Mouse (Mus musculus) heart, embryonic 15.5 days (tissue): ENCODE data around the gene Gpatch3. TPM values are rescaled to one million over a fixed set of nuclear protein-coding genes. Genes with fewer than 3 reads are reported as not detected.
A peak's percentile ranks its signal among the peaks of the same experiment; 100 is the strongest.

Source experiments
- ATAC-seq: fragments of 200-750 bp; cut with Nextera tagmentation; replicated peaks from 2 replicates; pipeline ENCODE4 v1.8.0; 2017; ENCODE audit warnings: low read depth, moderate TSS enrichment; ENCODE audit not compliant: insufficient number of reproducible peaks, insufficient read depth, low FRiP score
- H3K27ac ChIP-seq: fragments of 300-500 bp; sonication (generic); 2 replicates; pipeline ENCODE4 v1.5.1; 2015; ENCODE audit warnings: mild to moderate bottlenecking, inconsistent platforms
- H3K27me3 ChIP-seq: fragments of 300-500 bp; sonication (generic); 2 replicates; pipeline ENCODE4 v1.6.1; 2015; ENCODE audit warnings: inconsistent platforms
- H3K36me3 ChIP-seq: fragments of 300-500 bp; sonication (generic); 2 replicates; pipeline ENCODE4 v1.6.1; 2015; ENCODE audit warnings: mild to moderate bottlenecking, inconsistent platforms
- H3K4me1 ChIP-seq: fragments of 300-500 bp; sonication (generic); replicated peaks from 2 replicates; pipeline ENCODE4 v1.6.1; 2015; ENCODE audit warnings: inconsistent platforms
- H3K4me2 ChIP-seq: fragments of 300-500 bp; sonication (generic); 2 replicates; pipeline ENCODE4 v1.6.1; 2015; ENCODE audit warnings: inconsistent platforms, mild to moderate bottlenecking, moderate library complexity
- H3K4me3 ChIP-seq: fragments of 300-500 bp; sonication (generic); 2 replicates; pipeline ENCODE4 v1.5.1; 2015; ENCODE audit warnings: mild to moderate bottlenecking, inconsistent platforms
- H3K9ac ChIP-seq: fragments of 300-500 bp; sonication (generic); 2 replicates; pipeline ENCODE4 v1.6.1; 2015; ENCODE audit warnings: mild to moderate bottlenecking, inconsistent platforms
- H3K9me3 ChIP-seq: fragments of 300-500 bp; sonication (generic); replicated peaks from 2 replicates; pipeline ENCODE4 v1.6.1; 2016; ENCODE audit warnings: inconsistent platforms
- WGBS: fragments of 180-500 bp; shearing (Covaris S2); methylation state at CpG from one replicate; pipeline ENCODE4 v1.1.7; 2015; ENCODE audit warnings: mixed read lengths; 5-methylcytosine and 5-hydroxymethylcytosine counted together
- polyA plus RNA-seq: library from polyadenylated mRNA; unstranded; fragments of >200 nt; fragmentation: Nextera tagmentation; extraction: Ambion mirVana; gene quantifications from 2 replicates; pipeline ENCODE4 v1.2.1, GENCODE M21; 2015

Gpatch3 gene
- polyA plus RNA-seq, 1 experiment from 2014 or later = 3.8 TPM

GRCm38 (mm10) chr4:133622161-133622695, 47.7 kb downstream of the Gpatch3 start:
- ATAC-seq = no peak
- Histone ChIP-seq H3K36me3 (peaks cover 6% of the 10 kb centered on the region; the same call in 1 of the 2 replicates), H3K4me1 (peaks cover 17% of the 10 kb centered on the region), H3K4me3 (no peak overlapping the region), H3K9me3 (no peaks in the 10 kb centered on the region), H3K9ac (no peak overlapping the region), H3K27ac (no peak overlapping the region), H3K27me3 (no peaks in the 10 kb centered on the region), H3K4me2 (no peak overlapping the region)
- 67% methylated on average over 10 of the region's 11 CpGs for WGBS

GRCm38 (mm10) chr4:133624830-133625229, 50.3 kb downstream of the Gpatch3 start:
- no peak for ATAC-seq
- no peaks in the 10 kb centered on the region for H3K27me3 ChIP-seq
- H3K9ac ChIP-seq = no peak overlapping the region
- H3K9me3 ChIP-seq = no peaks in the 10 kb centered on the region
- H3K4me2 ChIP-seq = no peak overlapping the region
- H3K4me1 ChIP-seq = peaks cover 12% of the 10 kb centered on the region
- peak overlapping the region; percentile 64; the same call in 1 of the 2 replicates for H3K27ac ChIP-seq
- 79% methylated on average over 7 of the region's 7 CpGs for WGBS
- peaks cover 6% of the 10 kb centered on the region; the same call in 1 of the 2 replicates for H3K36me3 ChIP-seq
- H3K4me3 ChIP-seq = no peak overlapping the region

DNA sequence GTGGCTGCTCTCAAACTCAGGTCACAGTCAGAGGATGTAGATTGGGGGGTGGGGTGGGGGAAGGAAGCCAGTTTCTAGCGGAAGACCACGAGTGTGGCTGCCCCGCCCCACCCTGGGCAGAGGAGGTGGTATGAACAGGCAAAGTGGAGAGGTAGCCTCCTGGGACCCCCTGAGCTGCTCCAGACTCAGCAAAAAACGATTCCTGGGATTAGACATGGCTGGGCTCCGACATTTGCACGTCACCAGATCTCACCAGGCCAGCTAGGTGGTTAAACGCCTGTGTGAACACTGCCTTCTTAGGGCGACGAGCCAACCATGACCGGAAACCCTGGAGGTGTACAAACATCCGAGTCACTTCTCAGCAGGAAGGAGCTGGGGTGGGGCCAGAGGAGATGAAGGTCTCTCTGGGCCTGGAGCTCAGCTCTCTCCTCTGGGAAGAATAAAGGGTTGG, 51.1 kb downstream of the Gpatch3 start:
- no peaks in the 10 kb centered on the region for H3K27me3 ChIP-seq
- no peaks in the 10 kb centered on the region for H3K9me3 ChIP-seq
- H3K4me1 ChIP-seq = peaks cover 11% of the 10 kb centered on the region
- H3K4me3 ChIP-seq = no peak overlapping the region
- no peak overlapping the region for H3K9ac ChIP-seq
- H3K4me2 ChIP-seq = no peak overlapping the region
- H3K27ac ChIP-seq = peak overlapping the region; percentile 64
- peak; percentile 65; the same call in 1 of the 2 replicates for ATAC-seq
- 50% methylated on average over 11 of the region's 11 CpGs for WGBS
- H3K36me3 ChIP-seq = peaks cover 6% of the 10 kb centered on the region; the same call in 1 of the 2 replicates

DNA sequence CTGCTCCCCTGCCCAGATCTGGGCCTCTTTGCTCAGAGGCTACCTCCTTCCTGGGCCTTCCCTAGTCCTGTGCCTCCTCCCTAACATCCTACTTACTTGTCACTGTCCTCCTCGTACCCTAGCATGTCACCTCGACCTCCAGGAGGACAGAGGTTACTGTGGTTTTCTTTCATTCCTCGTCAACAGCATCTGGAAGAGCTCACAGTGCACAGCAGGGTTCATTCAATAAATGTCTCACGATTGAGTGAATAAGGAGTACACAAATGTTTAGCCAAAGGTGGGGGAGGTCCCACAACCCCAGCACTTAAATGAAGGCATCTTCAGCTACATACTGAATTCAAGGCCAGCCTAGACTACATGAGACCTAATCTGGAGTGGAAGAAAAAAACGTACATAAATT, 51.7 kb downstream of the Gpatch3 start:
- Histone ChIP-seq H3K9ac (no peak overlapping the region), H3K36me3 (peaks cover 6% of the 10 kb centered on the region; the same call in 1 of the 2 replicates), H3K4me2 (no peak overlapping the region), H3K27ac (peak overlapping the region; percentile 64), H3K4me3 (no peak overlapping the region), H3K27me3 (no peaks in the 10 kb centered on the region), H3K9me3 (no peaks in the 10 kb centered on the region), H3K4me1 (peaks cover 11% of the 10 kb centered on the region)
- ATAC-seq = no peak
- WGBS = 56% methylated on average over 5 of the region's 5 CpGs

GRCm38 (mm10) chr4:133626621-133627020, 52.1 kb downstream of the Gpatch3 start:
- H3K9me3 ChIP-seq = no peaks in the 10 kb centered on the region
- peak overlapping the region; percentile 64 for H3K27ac ChIP-seq
- no peaks in the 10 kb centered on the region for H3K27me3 ChIP-seq
- ATAC-seq = no peak
- H3K4me2 ChIP-seq = no peak overlapping the region
- no peak overlapping the region for H3K4me3 ChIP-seq
- no peak overlapping the region for H3K9ac ChIP-seq
- H3K4me1 ChIP-seq = peaks cover 15% of the 10 kb centered on the region; the same call in 1 of the 2 replicates
- WGBS = 85% methylated on average over 9 of the region's 9 CpGs
- H3K36me3 ChIP-seq = peaks cover 6% of the 10 kb centered on the region; the same call in 1 of the 2 replicates

- H3K9ac ChIP-seq = no peak overlapping the region
- H3K4me3 ChIP-seq = no peak overlapping the region
- H3K27me3 ChIP-seq = no peaks in the 10 kb centered on the region
- no peaks in the 10 kb centered on the region for H3K9me3 ChIP-seq
- no peak overlapping the region for H3K4me2 ChIP-seq
- H3K36me3 ChIP-seq = peaks cover 6% of the 10 kb centered on the region; the same call in 1 of the 2 replicates
- WGBS = 87% methylated on average over 14 of the region's 14 CpGs
- ATAC-seq = no peak
- no peak overlapping the region for H3K27ac ChIP-seq
- H3K4me1 ChIP-seq = peaks cover 19% of the 10 kb centered on the region
Observed at GRCm38 (mm10) chr4:133627039-133627438, 52.5 kb downstream of the Gpatch3 start.

DNA sequence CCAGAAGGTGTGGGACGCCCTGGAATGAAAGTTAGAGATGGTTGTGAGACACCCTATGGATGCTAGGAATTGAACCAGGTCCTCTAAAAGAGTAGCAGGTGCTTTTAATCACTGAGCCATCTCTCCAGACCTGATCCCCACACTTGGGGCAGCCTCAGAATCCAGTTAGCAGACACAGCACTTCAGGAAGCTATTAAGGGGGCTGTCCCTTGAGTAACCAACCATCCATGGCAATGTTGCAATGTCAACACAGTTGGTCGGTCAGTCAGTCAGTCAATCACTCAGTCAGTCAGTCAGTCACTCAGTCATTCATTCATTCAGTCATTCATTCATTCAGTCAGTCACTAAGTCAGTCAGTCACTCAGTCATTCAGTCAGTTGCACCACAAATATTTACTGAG, 54.0 kb downstream of the Gpatch3 start:
- Histone ChIP-seq H3K9ac (no peak overlapping the region), H3K9me3 (no peaks in the 10 kb centered on the region), H3K27me3 (no peaks in the 10 kb centered on the region), H3K36me3 (peaks cover 6% of the 10 kb centered on the region; the same call in 1 of the 2 replicates), H3K27ac (no peak overlapping the region), H3K4me1 (peaks cover 27% of the 10 kb centered on the region), H3K4me3 (no peak overlapping the region), H3K4me2 (no peak overlapping the region)
- WGBS = 80% methylated on average over 2 of the region's 2 CpGs
- no peak for ATAC-seq

DNA sequence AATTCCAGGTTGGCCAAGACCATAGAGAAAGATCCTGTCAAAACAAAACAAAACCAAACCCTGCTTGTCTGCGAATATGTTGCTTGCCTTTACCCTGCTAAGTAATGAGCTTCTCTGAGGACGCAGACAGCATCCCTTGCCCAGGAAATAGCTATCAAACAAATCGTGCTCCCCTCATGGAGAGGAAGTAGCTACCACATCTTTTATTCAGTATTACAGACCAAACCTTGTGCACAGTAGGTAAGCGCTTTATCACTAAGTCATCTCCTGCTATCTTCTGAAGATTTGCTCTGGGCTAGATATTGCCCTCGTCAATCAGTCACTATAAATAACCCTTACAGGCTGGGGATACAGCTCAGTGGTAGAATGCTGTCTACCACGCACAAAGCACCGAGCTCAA, 54.6 kb downstream of the Gpatch3 start:
- Histone ChIP-seq H3K36me3 (peaks cover 6% of the 10 kb centered on the region; the same call in 1 of the 2 replicates), H3K27me3 (no peaks in the 10 kb centered on the region), H3K4me1 (peaks cover 30% of the 10 kb centered on the region), H3K9me3 (no peaks in the 10 kb centered on the region), H3K27ac (no peak overlapping the region), H3K4me2 (no peak overlapping the region), H3K9ac (no peak overlapping the region), H3K4me3 (no peak overlapping the region)
- no peak for ATAC-seq
- 72% methylated on average over 7 of the region's 7 CpGs for WGBS

GRCm38 (mm10) chr4:133630326-133630920, 55.9 kb downstream of the Gpatch3 start:
- Histone ChIP-seq H3K27me3 (no peaks in the 10 kb centered on the region), H3K36me3 (peaks cover 6% of the 10 kb centered on the region; the same call in 1 of the 2 replicates), H3K9me3 (no peaks in the 10 kb centered on the region), H3K4me3 (no peak overlapping the region), H3K4me1 (peaks cover 30% of the 10 kb centered on the region), H3K4me2 (no peak overlapping the region), H3K27ac (no peak overlapping the region), H3K9ac (no peak overlapping the region)
- WGBS = 85% methylated on average over 8 of the region's 8 CpGs
- no peak for ATAC-seq

DNA sequence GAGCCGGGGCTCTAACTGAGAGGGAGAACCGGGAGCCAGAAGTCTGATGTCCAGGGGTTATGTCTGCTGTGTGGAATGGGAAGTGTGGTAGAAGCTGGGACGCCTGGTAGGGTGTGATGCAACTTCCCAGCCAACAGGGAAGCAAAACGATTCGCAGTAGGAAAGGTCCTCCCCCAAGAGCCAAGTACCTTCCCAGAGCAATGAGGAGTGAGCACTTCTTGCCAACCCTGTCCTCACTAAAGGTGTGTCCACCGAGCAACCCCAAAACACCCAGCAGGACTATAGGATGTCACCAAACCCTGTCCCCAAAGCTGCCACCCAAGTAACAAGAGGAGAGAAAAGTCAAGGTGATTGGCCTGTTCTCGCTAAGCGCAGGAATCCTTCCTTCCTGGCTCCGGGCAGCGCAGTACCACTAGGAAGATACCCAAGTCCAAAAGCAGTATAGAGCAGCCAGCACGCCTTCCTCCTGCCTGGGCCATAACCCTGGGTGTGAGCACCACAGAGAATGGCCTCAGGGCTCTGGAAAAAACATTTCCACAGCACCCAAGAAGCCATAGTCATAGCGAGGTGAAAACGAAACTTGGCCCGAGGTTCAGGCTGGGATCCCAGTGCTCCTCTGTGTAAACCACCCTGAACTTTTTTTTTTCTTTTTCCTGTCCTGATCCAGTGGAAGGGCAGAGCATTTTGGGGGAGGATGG, 56.7 kb downstream of the Gpatch3 start:
- H3K9ac ChIP-seq = no peak overlapping the region

GRCm38 (mm10) chr4:133631769-133632411, 57.3 kb downstream of the Gpatch3 start:
- H3K36me3 ChIP-seq = peaks cover 2% of the 10 kb centered on the region; the same call in 1 of the 2 replicates
- 45% methylated on average over 9 of the region's 9 CpGs for WGBS
- H3K4me2 ChIP-seq = peak overlapping the region; percentile 85
- peak overlapping the region; percentile 95 for H3K9ac ChIP-seq
- H3K4me1 ChIP-seq = peaks cover 30% of the 10 kb centered on the region
- no peak for ATAC-seq
- no peaks in the 10 kb centered on the region for H3K9me3 ChIP-seq
- no peaks in the 10 kb centered on the region for H3K27me3 ChIP-seq
- H3K27ac ChIP-seq = 0 out of 2 replicates have a peak overlapping the region, but pooled peaks have one; percentile 82
- peak overlapping the region; percentile 81 for H3K4me3 ChIP-seq

More for the DNA sequence above, 56.7 kb downstream of the Gpatch3 start:
- no peak for ATAC-seq
- H3K9me3 ChIP-seq = no peaks in the 10 kb centered on the region
- WGBS = 66% methylated on average over 14 of the region's 14 CpGs
- H3K36me3 ChIP-seq = peaks cover 6% of the 10 kb centered on the region; the same call in 1 of the 2 replicates
- no peak overlapping the region for H3K27ac ChIP-seq
- H3K27me3 ChIP-seq = no peaks in the 10 kb centered on the region
- peaks cover 30% of the 10 kb centered on the region for H3K4me1 ChIP-seq
- H3K4me3 ChIP-seq = 0 out of 2 replicates have a peak overlapping the region, but pooled peaks have one; percentile 81
- H3K4me2 ChIP-seq = peak overlapping the region; percentile 85
